Mouse (Mus musculus) layer of hippocampus, postnatal 14 days (tissue): Measurements from ENCODE around the gene Ptges3l. TPM values are rescaled to one million over a fixed set of nuclear protein-coding genes. Genes with fewer than 3 reads are reported as not detected.
"Not testable (repeated sequence)": the region's sequence is repeated elsewhere in the genome, so short reads cannot be mapped to it uniquely, and the experiment has no call there.

ENCODE experiments used
- DNase-seq, 2 experiments: peaks; one replicate each; pipeline ENCODE4 v3.0.0; 2021 to 2022; ENCODE audit warnings: low spot score in 2 of 2, mixed read lengths in 1 of 2
- long read RNA-seq, 2 experiments: library from polyadenylated mRNA; stranded (forward); transcript quantifications; one replicate each; pipeline ENCODE4 v2.0.0; 2021
- total RNA-seq, 2 experiments: library from RNA; stranded (reverse); gene quantifications; 2 replicates each; pipeline ENCODE4 v1.2.3; 2021

The Ptges3l gene
- 1 to 10 TPM; 3.2 to 4.8 TPM for total RNA-seq
- long read RNA-seq, experiment 1, partial matches to known transcripts: 0 of 3 reads
- long read RNA-seq, experiment 1, other reads (novel, unspliced or antisense): 0 of 3 reads
- long read RNA-seq, experiment 2, partial matches to known transcripts: 1 of 2 reads
- long read RNA-seq, experiment 2, other reads (novel, unspliced or antisense): 1 of 2 reads

- DNase-seq: peak; percentile 94 to 98
Measured at GRCm38 (mm10) chr11:101424925-101425813, at the start of gene Ptges3l, which contains the start of gene Rundc1. Gene Ptges3l, minus strand, starts transcription at chr11:101425333. Gene Rundc1, plus strand, starts transcription at chr11:101425085.

DNA sequence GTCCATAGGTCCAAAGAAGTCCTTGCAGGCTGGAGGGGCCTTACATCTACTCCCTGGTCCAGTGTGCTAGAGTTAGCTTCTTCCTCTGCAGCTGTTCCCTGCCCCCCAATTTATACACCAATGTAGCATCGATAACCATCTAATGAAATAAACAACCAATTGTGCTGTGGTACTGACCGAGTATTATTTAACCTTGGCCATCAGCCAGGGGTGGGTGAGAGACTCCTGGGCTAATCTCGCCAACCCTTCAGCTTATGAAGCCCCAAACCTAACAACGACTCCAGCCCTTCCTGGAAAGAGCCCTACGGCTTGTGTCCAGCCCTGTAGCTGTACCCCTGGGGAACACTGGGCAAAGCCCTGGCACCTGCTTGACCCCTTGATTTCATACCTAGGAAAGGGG lies 49.2 kb upstream of the Ptges3l start:
- no peak for DNase-seq

- DNase-seq: not testable (repeated sequence)
Measured at GRCm38 (mm10) chr11:101473686-101474085, 48.6 kb upstream of the Ptges3l start.

DNA sequence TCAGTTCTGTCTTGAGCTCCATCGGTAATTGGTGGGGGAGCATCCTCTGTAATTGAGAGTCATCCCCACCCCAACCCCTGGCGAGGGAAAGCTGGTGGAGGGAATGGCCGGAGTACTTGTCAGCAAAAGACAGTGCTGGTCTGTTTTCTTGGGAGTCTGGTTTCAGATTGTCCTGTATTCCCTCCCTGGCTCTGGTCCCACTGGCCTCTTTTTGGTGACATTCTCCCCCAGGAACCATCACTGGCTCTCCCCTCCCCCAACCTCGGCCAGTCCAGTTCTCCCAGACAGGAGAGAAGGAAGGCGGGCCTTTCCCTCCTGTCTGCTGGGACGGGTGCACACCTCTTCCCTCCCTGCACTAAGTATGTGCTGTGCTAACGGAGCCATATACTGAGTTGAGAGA lies 47.2 kb upstream of the Ptges3l start:
- DNase-seq: peak in 1 of 2 experiments; percentile 75

DNA sequence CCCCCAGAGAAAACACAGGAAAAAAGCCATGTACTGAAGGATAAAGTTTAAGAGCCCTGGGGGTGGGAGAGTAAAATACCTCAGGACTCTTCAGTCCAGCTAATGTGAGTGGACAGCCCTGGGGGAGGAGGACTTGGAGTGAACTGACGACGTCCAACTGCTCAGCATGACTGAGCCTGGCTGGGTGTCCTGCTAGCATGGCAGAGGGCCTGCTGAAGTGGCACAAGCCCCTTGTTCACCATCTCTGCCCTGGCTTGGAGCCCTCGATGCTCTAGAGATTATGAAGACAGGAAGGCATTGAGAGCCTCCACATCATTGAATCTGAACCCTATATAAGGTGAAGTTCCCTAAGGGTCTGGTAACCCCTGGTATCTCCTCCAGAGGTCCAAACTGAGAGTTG lies 46.8 kb upstream of the Ptges3l start:
- peak in 1 of 2 experiments; percentile 49 for DNase-seq

- no peak for DNase-seq
Measured at GRCm38 (mm10) chr11:101470206-101470605, 45.1 kb upstream of the Ptges3l start.

GRCm38 (mm10) chr11:101469155-101469554 lies 44.0 kb upstream of the Ptges3l start:
- no peak for DNase-seq

GRCm38 (mm10) chr11:101468731-101469130 lies 43.6 kb upstream of the Ptges3l start:
- no peak for DNase-seq

DNA sequence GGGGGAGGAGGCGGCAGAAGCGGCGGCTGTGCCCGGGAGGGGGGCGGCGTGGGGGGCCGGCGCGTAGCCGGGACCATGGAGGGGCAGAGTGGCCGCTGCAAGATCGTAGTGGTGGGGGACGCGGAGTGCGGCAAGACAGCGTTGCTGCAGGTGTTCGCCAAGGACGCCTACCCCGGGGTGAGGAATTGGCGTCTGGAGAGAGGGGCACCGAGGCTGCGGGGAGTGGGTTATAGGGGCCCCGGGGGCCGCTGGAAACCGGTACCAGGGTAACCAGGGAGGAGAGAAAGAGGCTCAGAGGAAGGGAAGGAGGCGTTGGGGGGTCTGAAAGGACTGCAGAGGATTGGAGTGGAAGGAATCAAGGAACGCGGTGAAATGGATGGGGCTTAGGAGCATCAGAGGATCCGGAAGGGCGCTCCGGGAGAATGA lies 43.1 kb upstream of the Ptges3l start:
- DNase-seq: no peak

- DNase-seq: peak; percentile 76 to 84
Measured at GRCm38 (mm10) chr11:101467477-101468262, 42.5 kb upstream of the Ptges3l start.

DNA sequence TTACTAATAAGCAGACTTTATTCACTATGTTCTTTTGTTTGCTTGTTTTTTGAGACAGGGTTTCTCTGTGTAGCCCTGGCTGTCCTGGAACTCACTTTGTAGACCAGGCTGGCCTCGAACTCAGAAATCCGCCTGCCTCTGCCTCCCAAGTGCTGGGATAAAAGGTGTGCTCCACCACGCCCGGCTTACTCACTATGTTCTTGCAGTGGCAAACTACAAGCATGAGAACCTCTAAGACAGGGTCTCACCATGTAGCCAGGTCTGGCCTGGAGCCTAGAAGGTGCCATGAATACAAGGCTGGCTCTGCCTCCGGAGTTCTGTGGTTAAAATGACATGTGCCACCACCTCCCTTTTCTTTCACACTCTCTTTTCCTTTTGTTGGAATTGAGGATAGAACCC lies 41.4 kb upstream of the Ptges3l start:
- DNase-seq: not testable (repeated sequence)

- DNase-seq: peak; percentile 34 to 57
Measured at GRCm38 (mm10) chr11:101465869-101466551, 40.9 kb upstream of the Ptges3l start, which contains the start of gene Vat1. Gene Vat1, minus strand, starts transcription at chr11:101466230.

DNA sequence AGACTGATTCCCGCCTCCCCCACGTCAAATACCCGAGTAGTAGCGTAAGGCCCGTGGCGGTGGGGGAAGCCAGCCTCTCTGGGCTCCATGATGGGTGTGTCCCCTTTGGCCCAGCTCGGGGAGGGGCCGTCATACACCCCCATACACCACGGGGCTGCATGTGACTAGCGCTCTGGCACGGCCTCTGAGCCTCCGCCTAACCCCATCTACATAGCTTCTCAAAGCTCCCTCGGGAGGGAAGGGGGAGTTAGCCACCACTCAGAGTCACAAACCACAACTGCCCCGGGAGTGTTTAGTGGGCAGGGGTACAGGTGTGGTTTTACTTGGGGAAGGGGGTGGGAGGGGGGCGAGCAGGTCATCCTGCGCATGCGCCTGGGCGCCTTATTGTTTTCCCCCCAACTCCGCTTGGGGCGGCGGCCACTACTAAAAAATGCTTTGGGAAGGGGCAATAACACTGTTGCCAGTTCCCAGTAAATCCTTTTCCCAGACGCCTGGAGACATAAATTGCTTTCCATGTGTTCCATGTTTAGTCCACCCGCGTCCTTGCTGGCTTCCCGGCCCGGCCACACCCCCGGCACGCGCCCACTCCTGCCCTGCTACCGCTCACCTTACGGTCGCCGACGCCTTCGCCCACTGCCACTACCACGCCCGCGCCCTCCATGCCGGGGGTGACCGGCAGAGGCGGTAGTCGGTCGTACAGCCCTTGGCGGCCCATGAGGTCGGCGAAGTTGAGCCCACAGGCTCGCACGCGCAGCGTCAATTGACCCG lies 40.2 kb upstream of the Ptges3l start:
- DNase-seq: peak in 1 of 2 experiments; percentile 34

- DNase-seq: no peak
Measured at GRCm38 (mm10) chr11:101464211-101465100, 39.3 kb upstream of the Ptges3l start, which contains the start of gene Rnd2. Gene Rnd2, plus strand, starts transcription at chr11:101464999.

DNA sequence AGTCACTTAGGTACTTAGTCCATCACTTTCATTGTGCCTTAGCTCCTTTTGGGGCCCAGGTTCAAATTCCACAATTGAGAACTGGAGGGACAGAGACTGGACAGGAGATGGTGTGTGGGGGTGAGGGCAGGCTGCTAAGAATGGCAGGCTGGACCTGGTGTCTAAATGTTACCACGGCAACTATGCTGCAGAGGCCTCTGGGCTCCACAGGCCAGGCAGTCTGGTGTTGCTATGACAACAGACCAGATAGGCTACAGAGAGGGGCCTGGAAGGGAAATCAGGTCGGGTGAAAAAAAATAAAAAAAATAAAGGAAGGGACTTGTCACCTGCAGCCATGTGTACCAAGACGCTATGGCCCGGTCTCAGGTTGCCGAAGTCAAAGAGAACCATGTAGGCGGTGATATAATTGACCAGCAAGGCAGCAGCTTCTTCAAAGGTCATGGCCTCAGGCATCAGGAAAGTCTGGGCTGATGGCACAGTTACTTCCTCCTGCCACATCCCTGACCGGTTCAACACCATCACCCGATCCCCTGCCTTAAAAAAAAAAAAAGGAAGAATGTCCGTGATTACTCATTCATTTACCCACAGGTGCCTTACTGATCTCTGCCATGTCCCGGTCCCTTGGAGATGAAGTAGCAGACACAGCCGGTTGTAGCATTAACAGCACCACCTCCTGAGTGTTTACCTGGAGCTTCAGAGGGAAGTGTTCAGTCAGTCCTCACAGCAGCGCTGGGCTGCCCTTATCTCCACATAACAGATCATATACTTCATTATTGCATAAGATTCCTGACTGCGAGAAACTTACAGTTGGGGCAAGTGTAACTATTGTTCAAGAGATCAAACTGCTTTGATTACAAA lies 37.7 kb upstream of the Ptges3l start:
- DNase-seq: no peak

DNA sequence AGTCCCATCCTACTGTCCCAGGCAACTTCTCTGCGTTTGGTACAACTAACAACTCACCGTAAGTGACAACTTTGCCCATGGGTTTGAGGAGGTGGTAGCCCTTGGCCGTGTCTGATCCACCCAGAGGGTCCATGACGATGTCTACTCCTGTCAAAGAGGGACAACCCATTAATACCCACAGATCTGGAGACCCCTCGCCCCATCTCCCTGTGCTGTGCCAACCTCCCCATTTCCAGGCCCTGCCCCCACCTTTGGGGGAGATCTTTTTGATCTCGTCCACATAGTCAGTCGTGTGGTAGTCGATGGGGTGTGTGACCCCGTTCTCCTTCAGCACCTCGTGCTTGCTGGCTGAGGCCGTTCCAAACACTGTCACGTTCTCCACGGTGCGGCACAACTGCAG lies 37.0 kb upstream of the Ptges3l start:
- DNase-seq: no peak

DNA sequence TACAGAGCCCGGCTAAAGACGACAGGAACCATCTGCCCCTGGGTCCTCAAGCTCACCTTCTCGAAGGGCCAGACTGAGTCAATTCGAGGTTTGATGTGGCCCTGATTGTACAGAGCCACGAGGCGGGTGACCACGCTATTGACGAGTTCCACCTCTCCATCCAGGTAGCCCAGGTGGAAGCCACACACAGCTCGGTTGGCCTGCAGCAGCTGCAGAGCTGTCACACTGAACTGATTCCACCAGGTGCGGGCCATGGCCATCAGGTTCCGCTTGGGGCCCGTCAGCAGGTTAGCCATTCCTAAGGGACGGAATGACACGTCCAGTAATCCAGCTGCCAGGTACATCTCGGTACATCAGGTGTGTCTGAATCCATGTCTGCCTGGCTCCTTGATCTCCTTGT lies 35.2 kb upstream of the Ptges3l start:
- DNase-seq: no peak

GRCm38 (mm10) chr11:101459716-101460115 lies 34.6 kb upstream of the Ptges3l start:
- DNase-seq: no peak
